10 mouse cellular contexts compared by ENCODE assay signal in genomic region chr17:87041739-87042138, GRCm38 (mm10). TPM values are rescaled to one million over a fixed set of nuclear protein-coding genes. Genes with fewer than 3 reads are reported as not detected.
DNase-seq lines count a peak whose midpoint lies in the region; ATAC-seq lines count a peak whose summit lies in the region.
"Had no signal": no experiment of that assay in that cellular context is flagged by ENCODE, and none has a peak within 500 bp of the region (broad histone marks: within the 10 kb centered on the region; RNA-seq: fewer than 3 reads in every experiment).

No protein-coding gene starts in this region.

- 0 out of 2 replicates have a peak, but pooled peaks have one; percentile 19 for ATAC-seq in forebrain, embryonic 14.5 days
- no peak for ATAC-seq in inflammation-experienced regulatory T-cells, adult 6 months
- ATAC-seq: intestine, postnatal 0 days had no signal

- no peak overlapping the region for H3K4me2 ChIP-seq in forebrain, embryonic 14.5 days (ENCODE audit: low read length)

- no peaks in the 10 kb centered on the region for H3K4me1 ChIP-seq in forebrain, embryonic 14.5 days (ENCODE audit: control insufficient read depth, insufficient read depth, low read length)
- peaks cover 3% of the 10 kb centered on the region; the same call in 1 of the 2 replicates for H3K4me1 ChIP-seq in forebrain, embryonic 10.5 days

- no peaks in the 10 kb centered on the region for H3K27me3 ChIP-seq in forebrain, embryonic 14.5 days (replicated peaks; ENCODE audit: control insufficient read depth, insufficient read depth, low read length)
- peaks cover 6% of the 10 kb centered on the region; the same call in 1 of the 2 replicates for H3K27me3 ChIP-seq in forebrain, embryonic 10.5 days (ENCODE audit: poor library complexity, severe bottlenecking)

- no peaks in the 10 kb centered on the region for H3K9me3 ChIP-seq in forebrain, embryonic 14.5 days (replicated peaks; ENCODE audit: control insufficient read depth, low read length)
- H3K9me3 ChIP-seq in forebrain, embryonic 10.5 days: no peaks in the 10 kb centered on the region

- H3K36me3 ChIP-seq in forebrain, embryonic 14.5 days (ENCODE audit: control insufficient read depth, insufficient read depth, low read length): peaks cover 17% of the 10 kb centered on the region
- H3K36me3 ChIP-seq in forebrain, embryonic 10.5 days (replicated peaks): peaks cover 14% of the 10 kb centered on the region

- H3K4me3 ChIP-seq in forebrain, embryonic 14.5 days (ENCODE audit: low read depth, low read length): no peak overlapping the region
- H3K4me3 ChIP-seq in forebrain, embryonic 10.5 days: no peak overlapping the region

- no peak overlapping the region for H3K27ac ChIP-seq in forebrain, embryonic 14.5 days (ENCODE audit: low read depth, low read length)
- H3K27ac ChIP-seq in forebrain, embryonic 10.5 days: no peak overlapping the region

- WGBS in forebrain, embryonic 14.5 days: 70% methylated on average over 19 of the region's 19 CpGs
- WGBS in forebrain, embryonic 10.5 days: 84% methylated on average over 19 of the region's 19 CpGs

- H3K9ac ChIP-seq in forebrain, embryonic 14.5 days (ENCODE audit: low read length): no peak overlapping the region

- peak; percentile 42 for DNase-seq in forebrain, embryonic 14.5 days (ENCODE audit: low spot score)
- no peak for DNase-seq in forebrain, embryonic 10.5 days (ENCODE audit: extremely low spot score, low spot score)
- peak; percentile 29 for DNase-seq in ZHBTc4 (ENCODE audit: low read depth, low spot score)
- peak; percentile 47 for DNase-seq in layer of hippocampus, adult 9-11 months
- peak; percentile 41 for DNase-seq in lung, postnatal 25 days (ENCODE audit: low spot score)
- no peak for DNase-seq in cerebellum, adult 11-12 months
- DNase-seq in urinary bladder, adult 18-20 months (ENCODE audit: low spot score in 2 of 2): no peak
- DNase-seq: embryo, embryonic 11 days had no signal

RNA-seq across cellular contexts. Expression of gene Cript, which starts 16.4 kb away (rescaled TPM):
- polyA plus RNA-seq in forebrain, embryonic 14.5 days (2014; fragmentation: Nextera tagmentation; extraction: Ambion mirVana): 249 and 265 TPM in 2 replicates
- polyA plus RNA-seq in forebrain, embryonic 10.5 days (2016; fragmentation: Nextera tagmentation; extraction: Ambion mirVana): 142 and 143 TPM in 2 replicates
- 100 to 1,000 TPM in 1 of 3 experiments, 10 to 100 TPM in 2; 94.9 to 127 (median 99.0) TPM for polyA plus RNA-seq in inflammation-experienced regulatory T-cells, adult 6 months (2017; shearing (Covaris generic))

RNA-seq across cellular contexts. Expression of gene Pigf, which starts 16.5 kb away (rescaled TPM):
- 34.8 and 35.3 TPM in 2 replicates for polyA plus RNA-seq in forebrain, embryonic 14.5 days (2014; fragmentation: Nextera tagmentation; extraction: Ambion mirVana)
- 49.7 and 56.7 TPM in 2 replicates for polyA plus RNA-seq in forebrain, embryonic 10.5 days (2016; fragmentation: Nextera tagmentation; extraction: Ambion mirVana)
- 10 to 100 TPM; 21.0 to 30.2 (median 28.9) TPM for polyA plus RNA-seq in inflammation-experienced regulatory T-cells, adult 6 months (2017; shearing (Covaris generic))

Comparison
In these comparisons a context has a peak if more than half of its experiments do, and no peak if none do; other contexts are left out.
1. DNase-seq: peak in forebrain, embryonic 14.5 days (single experiment), ZHBTc4 (single experiment), layer of hippocampus, adult 9-11 months (single experiment) and lung, postnatal 25 days (single experiment); none in forebrain, embryonic 10.5 days (single experiment), cerebellum, adult 11-12 months (single experiment) and urinary bladder, adult 18-20 months (0 of 2).